Mouse (Mus musculus): ENCODE results near the gene Dhfr. TPM values are rescaled to one million over a fixed set of nuclear protein-coding genes. Genes with fewer than 3 reads are reported as not detected.
"Not testable (repeated sequence)": the region's sequence is repeated elsewhere in the genome, so short reads cannot be mapped to it uniquely, and the experiment has no call there.

Gene Dhfr
- total RNA-seq (2021), result 1 to 10 TPM; 1.9 to 2.8 TPM
- long read RNA-seq, experiment 1, full-length matches to known transcripts, result 5 of 9 reads
- long read RNA-seq, experiment 1, partial matches to known transcripts, result 4 of 9 reads
- long read RNA-seq, experiment 1, other reads (novel, unspliced or antisense), result 0 of 9 reads
- long read RNA-seq, experiment 2, full-length matches to known transcripts, result 1 of 1 reads
- long read RNA-seq, experiment 2, partial matches to known transcripts, result 0 of 1 reads
- long read RNA-seq, experiment 2, other reads (novel, unspliced or antisense), result 0 of 1 reads

DNA sequence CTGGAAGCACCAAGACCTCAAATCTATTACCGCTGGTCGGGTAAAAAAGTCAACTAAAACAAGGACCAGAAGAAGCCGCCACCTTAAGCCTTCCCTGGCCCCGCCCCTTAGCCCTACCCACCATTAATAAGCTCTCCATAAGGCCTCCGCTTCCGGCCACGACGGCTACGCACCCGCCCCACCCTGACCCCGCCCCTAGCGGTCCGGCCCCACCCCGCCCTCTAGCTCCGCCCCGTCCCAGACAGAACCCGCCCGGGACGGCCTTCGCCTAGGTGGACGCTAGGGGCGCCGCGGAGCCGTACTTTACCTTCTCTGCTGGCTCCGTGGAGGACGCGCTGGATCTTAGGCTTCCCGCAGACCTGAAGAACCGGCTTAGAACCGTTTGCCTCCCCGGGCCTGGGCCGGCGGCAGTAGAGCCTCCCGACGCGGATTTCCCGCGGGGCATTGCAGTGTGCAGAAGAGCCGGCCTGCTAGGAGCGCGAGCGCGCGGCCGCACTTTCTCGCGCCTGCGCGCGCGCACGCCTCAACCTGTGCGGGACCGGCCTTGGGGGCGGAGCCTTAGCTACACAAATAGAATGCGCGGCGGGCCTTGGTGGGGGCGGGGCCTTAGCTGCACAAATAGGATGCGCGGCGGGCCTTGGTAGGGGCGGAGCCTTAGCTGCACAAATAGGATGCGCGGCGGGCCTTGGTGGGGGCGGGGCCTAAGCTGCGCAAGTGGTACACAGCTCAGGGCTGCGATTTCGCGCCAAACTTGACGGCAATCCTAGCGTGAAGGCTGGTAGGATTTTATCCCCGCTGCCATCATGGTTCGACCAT, at the start of gene Dhfr, which contains the start of gene Msh3:
Dhfr (plus strand) TSS at position 271 of the 816 bp plus-strand sequence.
Msh3 (minus strand) TSS at position 548 of the 816 bp plus-strand sequence.
- peak; percentile 98 for DNase-seq

DNA sequence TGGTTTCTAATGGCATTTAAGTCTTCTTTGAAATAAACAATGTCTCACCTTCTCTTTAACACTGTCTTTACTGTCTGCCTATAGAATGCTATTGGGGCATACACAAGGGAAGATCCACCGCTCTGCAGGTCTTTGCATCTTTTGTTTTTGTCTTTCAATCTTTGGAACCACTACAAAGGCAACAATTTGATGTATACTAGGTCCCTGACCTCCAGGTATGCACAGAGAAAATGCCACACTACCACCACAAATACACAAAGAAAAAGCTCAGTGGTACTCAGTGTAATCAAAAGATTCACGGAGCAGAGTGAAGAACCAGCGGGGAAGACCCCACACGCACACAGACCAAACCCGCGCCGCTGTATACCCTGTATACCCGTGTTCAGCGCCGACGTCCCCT, 48.8 kb upstream of the Dhfr start, which contains the start of gene Gm20379:
Gm20379 (plus strand) TSS at position 301 of the 400 bp plus-strand sequence.
- DNase-seq, result no peak

DNA sequence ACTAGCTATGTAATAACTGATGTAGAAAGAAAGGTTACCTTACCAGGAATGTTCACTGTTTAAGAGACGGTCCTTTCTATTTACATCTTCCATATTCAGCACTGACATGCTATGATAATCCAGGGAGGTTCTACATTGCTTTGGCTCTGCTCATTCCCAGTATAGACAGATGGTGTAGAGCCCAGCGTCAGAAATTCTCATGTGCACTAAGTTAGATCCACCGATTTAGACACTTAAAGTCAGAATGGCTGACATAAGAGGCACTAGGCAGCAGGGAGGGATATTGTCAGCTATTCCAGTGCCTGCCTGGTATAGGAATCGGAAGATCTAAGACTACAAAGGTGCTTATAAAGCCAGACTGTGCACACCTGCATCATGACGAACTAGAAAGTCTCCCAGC, 39.9 kb upstream of the Dhfr start:
- DNase-seq, result no peak

DNA sequence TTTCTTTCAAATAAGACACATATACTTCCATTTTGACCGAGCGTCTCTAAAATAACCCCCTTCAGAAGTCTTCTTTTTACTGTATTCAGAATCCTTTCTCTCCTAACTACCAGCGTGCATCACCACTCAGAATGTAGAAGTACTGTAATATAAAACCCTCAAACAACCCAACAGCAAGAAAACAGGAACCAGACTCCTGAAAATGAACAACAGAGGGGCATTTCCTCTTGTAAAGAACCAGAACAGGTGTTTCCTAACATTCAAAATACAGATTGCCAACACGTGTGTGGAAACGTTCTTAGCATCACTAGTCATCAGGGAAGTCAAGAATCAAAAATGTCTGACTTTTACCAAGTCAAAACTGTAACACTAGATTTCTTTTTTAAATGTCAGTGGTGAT, 33.8 kb upstream of the Dhfr start:
- DNase-seq, result no peak

DNA sequence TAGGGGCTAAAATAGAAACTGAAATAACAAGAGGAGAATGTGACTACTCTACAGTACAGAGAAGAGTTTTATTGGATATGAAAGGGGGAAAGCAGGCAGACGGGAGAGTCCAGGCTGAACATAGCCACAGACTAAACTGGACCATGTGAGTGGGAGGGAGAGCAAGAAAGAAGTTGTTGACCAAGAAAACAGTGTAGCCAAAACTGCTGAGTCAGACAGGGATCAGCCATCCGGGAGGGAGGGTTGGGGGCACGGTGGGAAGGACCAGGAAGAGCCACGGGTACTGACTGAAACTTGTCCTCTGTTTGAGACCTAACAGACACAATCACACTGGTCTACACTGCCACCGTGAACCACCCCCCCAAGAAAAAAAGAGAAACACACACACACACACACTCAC, 28.5 kb upstream of the Dhfr start:
- DNase-seq, result no peak

DNA sequence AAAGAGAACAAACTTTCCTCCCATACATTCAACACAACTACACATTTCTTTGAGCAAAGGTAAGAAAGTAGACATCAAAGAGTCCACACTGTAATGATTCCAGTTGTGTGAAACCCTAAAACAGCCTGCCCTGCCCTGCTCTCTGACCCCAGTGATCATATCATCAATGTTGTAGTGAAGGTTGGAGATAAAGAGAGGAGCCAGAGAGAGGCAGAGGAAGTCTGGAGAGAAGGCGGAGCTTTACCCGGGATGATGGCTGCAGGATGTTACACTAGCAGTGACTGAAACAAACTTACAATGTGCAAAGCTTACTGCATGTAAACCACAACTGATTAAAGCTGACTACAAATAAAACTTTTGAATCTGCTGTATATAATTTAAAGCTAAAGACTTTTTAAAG, 26.5 kb upstream of the Dhfr start:
- no peak for DNase-seq

DNA sequence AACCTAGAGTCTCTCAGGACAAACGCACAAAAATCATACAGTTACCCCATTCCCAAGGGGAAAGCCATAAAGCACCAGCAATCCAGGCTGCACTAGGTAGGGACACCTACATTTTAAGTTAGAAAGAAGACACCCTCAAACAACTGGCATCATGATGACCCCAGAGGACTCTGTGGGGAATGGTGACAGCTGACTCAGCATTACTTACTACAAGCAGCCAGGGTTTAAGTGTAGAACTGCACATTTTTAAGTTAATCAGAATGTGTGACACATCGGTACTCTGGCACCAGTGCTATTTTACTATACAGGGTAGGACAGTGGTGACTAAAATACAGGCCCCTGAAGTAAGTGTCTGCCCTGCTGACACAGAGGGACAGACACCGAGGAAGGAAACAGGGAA, 23.9 kb upstream of the Dhfr start:
- no peak for DNase-seq

DNA sequence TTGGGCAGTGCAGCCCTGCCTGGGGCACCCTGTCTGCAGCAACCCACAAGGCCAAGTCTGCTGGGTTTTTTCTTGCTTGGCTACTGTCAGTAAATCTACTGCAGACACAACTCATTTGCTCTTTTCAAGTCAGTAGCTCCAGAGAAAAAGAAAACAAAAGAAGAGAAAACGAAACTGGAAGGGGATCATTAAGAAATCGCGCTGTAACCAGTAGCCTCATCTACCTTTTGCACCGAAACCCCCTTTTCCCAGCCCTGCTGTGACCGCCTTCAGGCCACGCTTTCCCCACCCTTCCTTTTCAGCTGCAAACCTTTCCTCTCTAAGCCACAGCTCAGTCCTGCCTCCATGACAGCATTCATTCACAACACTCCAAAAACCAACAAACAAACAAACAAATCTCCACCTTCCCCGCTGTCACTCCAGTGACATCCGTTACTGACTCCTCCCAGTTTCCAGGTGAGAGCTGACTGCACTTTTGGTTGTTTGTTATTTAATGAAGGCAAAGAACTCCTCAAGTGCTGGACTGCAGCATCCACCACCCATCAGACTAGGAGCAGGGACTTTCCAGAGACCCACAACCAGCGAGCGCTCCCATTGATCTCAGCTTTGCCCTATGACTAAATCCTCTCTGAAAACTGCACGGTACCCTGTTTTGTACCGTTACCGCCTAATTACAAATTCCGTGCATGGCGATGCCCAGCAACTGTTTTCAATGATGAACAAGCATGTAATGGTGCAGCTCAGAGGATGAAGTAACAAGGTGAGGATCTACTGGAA, 22.2 kb upstream of the Dhfr start:
- DNase-seq, result no peak

DNA sequence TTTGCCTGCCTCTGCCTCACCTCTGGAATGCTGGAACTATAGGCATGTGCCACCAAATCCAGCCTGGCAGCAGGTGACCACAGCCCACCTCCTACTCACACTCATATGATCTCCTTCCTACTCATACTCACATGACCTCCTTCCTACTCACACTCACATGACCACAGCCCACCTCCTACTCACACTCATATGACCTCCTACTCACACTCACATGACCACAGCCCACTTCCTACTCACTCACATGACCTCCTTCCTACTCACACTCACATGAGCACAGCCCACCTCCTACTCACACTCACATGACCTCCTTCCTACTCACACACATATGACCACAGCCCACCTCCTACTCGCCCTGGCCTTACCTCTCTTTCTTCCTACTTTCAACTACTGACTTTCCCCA, 17.7 kb upstream of the Dhfr start:
- DNase-seq, result no peak

DNA sequence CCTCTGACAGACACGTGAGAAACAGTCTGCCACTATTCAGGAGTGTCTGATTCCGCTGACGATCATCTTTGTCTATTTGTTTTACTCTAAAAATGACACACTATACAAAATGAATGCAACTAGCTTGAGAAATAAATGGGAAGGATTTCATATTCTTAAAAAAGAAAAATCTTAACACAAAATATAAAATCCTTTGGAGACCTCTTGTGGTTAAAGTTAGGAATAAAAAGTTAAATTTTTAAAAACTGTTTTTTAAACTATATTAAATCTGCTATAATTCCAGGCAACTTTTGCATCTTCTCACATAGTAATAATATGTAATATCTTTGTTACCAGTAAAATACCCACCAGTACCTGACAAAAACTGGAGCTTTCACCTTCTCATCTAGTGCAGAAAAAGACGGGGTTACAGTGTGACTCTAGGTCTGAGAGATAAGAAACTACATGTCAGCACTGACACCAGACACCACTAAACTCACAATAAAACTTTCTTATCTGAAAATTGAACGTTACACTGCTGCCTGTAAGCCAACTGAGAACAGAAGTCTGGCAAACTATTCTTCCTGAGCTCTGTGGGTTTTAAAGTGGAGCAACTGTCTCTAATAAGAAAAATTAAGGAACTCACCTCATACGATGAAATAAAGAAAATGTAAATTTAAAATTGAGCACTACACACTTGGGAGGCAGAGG, 16.6 kb upstream of the Dhfr start:
- no peak for DNase-seq

DNA sequence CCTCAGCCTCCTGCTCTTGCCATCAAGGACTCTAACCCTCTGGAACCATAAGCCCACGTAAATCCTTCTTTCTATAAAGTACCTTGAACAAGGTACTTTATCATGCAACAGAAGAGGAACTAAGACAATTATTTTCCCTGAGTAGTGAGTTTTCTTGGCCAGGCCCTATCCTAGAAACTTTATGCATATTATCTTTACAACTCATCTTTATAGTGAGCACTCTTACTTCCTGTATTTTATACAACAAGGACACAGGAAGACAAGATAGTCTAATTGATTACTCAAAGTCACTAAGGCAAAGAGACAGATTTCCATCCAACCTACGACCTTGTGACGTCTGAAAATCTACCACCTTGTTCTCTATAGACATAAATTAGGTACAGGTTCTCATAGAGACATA, 14.7 kb upstream of the Dhfr start:
- DNase-seq, result no peak

DNA sequence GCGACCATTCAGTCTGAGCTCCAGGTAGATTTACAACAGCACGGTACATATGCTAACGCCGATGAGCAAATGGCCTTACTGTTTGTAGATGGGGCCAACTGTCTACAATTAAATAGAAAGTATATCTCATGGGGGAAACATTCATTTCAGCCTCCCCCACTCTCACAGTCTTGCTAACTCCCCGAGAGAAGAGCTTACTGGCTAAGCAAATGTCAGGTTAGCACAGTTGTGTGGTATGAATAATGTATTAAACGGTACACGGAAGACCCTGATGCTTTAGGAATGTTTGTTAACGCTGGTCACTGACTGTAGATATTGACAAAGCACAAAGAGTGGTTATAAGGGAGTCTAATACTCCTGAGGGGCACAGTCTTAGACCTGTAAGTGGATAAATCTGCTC, 10.5 kb upstream of the Dhfr start:
- DNase-seq, result no peak

DNA sequence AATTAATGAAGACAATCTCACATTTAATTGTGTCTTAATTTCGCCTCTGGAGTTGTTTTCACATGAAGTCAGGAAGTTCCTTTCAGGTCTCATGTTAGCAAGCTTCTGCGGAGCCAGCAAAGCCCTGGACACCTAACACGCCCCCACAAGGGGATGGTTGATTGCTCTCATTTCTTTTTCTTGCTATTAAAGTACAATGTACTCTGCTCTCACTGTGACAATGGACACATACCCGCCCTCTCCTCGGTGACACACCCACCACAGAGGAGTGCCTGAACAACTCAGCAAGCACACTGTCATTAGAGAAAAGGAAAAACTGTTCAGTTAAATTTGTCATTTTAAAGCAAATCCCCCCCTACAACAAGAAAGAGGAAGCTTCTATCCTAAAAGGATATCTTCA, 8.2 kb upstream of the Dhfr start:
- DNase-seq, result no peak

DNA sequence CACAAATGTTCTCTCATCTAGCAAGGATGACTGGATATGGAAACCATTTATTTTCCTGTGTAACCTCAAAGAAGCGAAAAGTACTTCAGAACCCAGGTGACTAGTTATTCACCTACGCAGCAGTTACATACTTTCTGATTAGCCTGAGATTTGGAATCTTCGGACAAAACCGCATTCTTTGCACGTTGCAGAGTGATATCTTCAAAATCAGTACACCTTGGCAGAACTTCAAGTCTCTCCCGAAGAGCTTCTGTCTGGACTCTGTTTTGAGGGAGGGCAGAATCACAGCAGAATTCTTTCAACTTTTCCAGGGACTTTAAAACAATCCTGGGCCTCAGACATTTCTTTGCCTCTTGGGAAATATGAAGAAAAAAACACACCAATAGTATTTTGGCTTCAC, 3.4 kb upstream of the Dhfr start:
- DNase-seq, result no peak

DNA sequence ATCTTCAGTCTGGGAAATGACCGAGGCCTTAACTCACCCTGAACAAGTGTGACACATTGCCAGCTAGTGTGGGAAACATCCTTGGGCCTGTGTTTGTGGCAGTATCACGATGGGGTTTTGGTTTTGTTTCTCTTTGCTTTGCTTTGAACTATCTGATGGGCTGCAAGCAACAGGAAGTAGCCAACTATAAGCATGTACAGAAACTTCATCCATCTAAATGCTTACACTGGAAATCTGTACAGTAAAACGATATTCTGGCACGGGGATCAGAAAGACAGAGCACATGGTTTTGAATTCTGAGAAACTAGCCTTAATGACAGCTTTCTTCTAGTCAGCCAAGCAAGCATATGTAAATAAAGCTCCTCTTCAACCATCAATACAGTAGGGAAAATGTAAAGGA, 570 bp upstream of the Dhfr start:
- DNase-seq, result no peak

DNA sequence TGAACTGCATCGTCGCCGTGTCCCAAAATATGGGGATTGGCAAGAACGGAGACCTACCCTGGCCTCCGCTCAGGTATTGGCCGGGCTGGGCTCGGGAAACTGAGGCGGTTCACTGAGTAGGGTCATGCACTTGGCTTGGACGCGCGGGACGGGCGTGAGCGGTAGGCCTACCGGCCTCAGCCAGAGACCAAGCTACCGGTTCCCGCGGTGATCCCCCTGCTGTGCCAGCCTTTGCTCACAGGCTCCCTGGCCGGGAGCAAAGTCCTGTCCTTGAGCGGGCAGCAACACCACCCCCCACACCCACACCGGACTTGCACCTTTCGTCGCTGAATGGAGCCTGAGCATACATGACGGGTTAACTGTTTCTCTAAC, 732 bp downstream of the Dhfr start:
- DNase-seq, result no peak

DNA sequence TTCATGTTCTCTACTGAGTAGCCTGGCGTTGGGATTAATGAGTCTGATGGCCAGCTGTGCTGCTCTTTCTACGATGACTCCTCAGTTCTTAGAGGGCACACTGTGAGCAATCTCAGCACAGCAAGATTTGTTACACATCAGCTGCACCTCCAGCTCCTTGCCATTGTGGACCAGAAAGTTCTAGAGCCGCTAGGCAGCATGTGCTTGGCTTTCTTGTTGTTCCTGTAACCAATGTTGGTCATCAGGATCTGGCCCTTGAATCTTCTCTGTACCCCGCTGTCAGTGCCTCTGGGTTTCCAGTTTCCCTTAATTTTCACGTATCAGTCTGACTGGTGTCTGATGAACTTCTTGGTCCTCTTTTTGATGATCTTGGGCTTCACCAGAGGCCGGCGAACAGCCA, 1.9 kb downstream of the Dhfr start:
- no peak for DNase-seq

DNA sequence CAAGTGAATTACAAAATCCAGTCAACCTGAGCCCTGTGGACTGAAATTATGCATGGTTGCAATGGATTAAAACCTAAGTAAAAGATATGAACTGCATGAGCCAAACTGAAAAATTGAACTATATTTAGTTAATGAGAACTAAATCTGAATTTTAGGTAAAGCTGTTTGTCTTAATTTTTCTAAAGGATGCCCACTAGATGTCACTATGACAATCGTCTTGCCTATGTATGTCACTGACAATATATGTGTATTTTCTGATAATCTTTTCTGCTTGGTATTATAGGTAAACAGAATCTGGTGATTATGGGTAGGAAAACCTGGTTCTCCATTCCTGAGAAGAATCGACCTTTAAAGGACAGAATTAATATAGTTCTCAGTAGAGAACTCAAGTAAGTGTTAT, 3.1 kb downstream of the Dhfr start:
- DNase-seq, result no peak

DNA sequence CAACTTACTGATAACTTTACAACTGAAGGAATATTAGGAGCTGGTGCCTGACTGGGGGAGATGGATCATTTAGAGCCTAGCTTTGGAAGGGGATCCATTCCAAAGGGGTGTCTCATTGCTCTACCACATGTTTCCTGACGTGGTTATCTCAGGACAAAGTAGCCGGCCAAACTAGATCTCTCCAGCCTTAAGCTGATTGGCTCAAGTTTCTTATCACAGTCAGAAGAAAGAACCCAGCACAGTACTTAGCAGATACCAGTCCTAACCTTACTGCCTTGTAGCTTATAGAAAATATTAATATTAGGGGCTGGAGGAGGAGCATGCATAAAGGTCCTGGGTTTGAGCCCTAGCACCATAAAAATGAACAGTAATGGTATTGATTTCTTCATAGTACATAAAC, 7.1 kb downstream of the Dhfr start:
- DNase-seq, result no peak

DNA sequence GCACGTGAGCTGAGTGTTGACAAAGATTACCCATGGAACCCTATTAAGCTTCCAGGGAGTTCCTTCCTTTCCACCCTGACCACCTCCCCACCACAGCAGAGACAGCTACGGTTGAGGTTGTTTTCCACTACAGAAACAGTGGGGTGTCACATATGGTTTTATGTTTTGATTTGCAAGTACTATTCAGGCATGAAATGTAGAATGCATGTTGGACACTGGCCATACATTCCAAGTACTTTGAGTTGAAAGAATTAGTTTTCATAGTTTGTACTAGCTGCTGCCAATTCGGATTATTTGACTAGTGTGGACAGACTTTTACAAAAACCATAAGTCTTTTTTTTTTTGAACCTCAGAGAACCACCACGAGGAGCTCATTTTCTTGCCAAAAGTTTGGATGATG, 10.8 kb downstream of the Dhfr start:
- no peak for DNase-seq

DNA sequence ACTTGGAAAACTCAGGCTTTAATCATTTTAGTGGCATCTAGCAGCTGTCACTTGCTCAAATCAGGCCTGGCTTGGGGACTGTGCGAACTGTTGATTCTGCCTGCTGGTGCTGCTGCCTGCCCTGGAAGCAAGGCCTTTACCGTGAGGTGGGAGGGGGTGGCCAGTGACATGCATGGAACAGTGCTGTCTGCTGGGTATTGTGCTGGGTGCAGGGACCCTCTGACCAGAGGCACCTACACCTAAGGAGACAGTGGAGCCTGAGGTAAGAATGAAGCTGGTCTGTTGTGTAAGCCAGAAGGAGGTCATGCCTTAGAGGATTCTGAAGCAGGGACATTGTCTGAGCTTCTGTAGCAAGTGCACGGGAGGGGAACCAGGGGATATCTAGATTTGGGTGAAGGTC, 16.3 kb downstream of the Dhfr start:
- no peak for DNase-seq

DNA sequence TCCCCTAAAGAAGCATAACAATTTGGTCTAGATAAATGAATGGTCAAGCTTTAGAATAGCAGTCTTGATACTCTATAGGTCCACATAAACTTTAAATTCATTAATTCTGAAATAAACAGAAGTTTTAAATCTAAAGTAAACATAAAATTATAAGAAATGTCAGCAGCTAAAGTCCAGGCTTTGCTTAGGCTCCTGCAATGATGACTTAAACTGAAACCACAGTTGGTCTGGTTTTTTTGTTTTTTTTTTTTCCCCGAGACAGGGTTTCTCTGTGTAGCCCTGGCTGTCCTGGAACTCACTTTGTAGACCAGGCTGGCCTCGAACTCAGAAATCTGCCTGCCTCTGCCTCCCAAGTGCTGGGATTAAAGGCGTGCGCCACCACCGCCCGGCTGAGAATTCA, 16.9 kb downstream of the Dhfr start:
- DNase-seq, result not testable (repeated sequence)

DNA sequence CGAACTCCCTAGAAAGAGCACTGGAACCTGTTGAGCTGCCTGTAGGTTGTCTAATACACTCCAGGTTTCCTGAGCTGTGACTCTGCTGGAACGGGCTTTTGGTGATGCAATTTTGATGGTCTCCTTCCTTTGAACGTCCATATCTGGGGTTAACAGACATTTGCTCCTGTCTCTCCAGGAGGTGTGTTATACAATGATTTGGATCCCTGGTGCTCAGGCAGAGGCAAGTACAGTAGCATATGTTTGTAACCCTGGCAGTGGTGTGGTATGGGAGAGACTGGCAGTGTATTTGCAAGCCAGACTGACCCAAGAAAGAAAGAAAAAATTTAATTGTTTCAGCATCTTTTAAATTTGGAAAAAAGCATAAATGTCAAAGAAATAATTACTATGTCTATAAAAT, 32.8 kb downstream of the Dhfr start:
- no peak for DNase-seq

Measured in gastrocnemius, postnatal 10 days (tissue).